Mouse (Mus musculus): ENCODE data around the gene Troap. TPM values are rescaled to one million over a fixed set of nuclear protein-coding genes. Genes with fewer than 3 reads are reported as not detected.
"Not testable (repeated sequence)": the region's sequence is repeated elsewhere in the genome, so short reads cannot be mapped to it uniquely, and the experiment has no call there.

The Troap gene
- polyA plus RNA-seq, 1 experiment = 27.8 TPM

DNA sequence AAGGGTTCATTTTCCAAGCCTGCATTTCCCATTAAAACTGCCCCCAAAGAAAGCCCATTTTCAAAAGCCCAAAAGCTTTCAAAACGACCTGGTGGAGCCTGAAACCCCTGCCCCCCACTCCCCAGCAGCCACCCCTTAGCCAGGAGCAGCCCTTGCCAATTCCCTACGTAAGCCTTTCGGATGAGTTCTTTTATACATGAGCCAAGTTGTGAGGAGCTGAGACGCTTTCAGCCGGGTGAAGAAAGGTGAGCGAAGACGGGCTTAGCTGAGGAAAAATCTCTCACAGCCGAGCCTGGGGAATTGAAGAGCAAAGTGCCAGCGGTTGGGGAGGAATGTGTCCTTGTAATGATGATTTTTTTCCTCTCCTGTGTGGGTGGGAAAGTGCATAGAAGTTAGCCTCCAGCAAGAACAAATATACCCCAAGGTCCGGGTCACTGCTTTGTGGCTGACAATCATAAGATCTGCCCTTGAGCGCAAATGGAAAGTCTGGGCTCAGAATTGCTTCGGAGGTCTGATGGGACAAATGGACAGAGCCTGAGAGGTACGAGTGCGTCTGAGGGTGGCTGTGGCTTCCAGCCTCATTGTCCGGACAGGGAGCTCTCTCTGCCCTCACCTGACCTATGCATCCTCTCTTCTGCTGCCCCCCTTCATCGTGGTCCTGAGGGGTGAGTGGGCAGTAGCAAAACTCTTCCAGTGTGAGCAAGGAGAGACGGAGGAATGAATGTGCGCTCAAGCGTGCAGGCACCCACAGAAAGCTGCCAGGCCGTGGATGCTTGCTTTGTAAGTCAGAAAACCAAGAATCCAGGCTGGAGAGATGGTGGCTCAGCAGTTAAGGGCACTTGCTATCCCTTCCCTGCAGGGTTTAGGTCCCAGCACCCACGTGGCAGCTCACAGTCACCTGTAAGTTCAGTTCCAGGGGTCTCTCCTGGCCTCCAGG lies 33.2 kb upstream of the Troap start:
- Histone ChIP-seq H3K4me3 (replicated peaks) (no peak overlapping the region), H3K36me3 (replicated peaks; ENCODE audit: low read length) (peaks cover 31% of the 10 kb centered on the region)
- no peak for TF ChIP-seq GATA1 (IDR thresholded peaks at IDR 0.05; ENCODE audit: borderline replicate concordance, low read length)
- TF ChIP-seq FLI1 (IDR thresholded peaks at IDR 0.05; ENCODE audit: low read length) = no peak

DNA sequence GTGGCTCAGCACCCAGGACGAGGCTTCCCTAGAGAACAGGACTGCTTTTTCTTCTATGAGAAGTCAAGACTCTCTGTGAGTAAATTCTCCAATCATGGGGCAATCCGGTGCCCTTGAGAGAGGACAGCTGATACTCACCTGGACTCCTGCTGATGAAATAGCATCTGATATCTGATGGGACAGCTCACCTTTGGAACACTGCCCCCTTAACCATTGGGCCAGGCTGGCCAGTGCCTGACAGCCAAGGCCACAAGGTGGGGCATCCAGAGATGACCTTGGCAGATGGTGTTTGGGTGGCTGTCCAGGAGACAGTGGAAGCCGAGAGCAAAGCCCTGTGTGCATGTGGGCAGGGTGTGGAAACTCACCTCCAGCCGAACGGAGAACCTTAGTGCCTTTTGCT lies 32.0 kb upstream of the Troap start:
- Histone ChIP-seq H3K9me3 (peaks cover 9% of the 10 kb centered on the region), H3K36me3 (replicated peaks; ENCODE audit: low read length) (peaks cover 24% of the 10 kb centered on the region), H3K4me3 (replicated peaks) (no peak overlapping the region), H3K27me3 (replicated peaks) (peaks cover 22% of the 10 kb centered on the region), H3K4me1 (peaks cover 38% of the 10 kb centered on the region)
- TF ChIP-seq GATA1 (IDR thresholded peaks at IDR 0.05; ENCODE audit: borderline replicate concordance, low read length) = no peak
- no peak for TF ChIP-seq FLI1 (IDR thresholded peaks at IDR 0.05; ENCODE audit: low read length)

More for the DNA sequence above, 33.2 kb upstream of the Troap start:
- peaks cover 17% of the 10 kb centered on the region for H3K27me3 ChIP-seq (replicated peaks)
- peaks cover 40% of the 10 kb centered on the region for H3K4me1 ChIP-seq
- H3K9me3 ChIP-seq = peaks cover 9% of the 10 kb centered on the region

DNA sequence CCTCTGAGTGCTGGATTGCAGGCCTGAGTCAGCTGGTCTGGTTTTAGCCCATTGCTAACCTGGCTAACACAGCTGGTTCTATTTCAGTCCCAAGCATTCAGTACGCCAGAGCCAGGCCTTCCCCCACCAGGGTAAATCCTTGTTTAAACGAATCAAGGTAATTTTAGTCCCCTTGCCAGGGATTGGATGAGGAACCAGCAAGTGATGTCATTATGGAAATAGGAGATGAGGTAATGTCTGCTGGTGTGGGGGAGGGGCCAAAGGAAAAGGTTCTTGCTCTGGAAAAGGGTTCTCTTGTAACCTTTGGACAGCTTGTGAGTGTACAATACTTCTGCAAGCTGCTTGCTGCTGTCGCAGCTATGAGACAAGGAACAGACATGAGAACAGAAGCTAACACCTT lies 29.5 kb upstream of the Troap start:
- Histone ChIP-seq H3K36me3 (replicated peaks; ENCODE audit: low read length) (peaks cover 5% of the 10 kb centered on the region), H3K4me3 (replicated peaks) (no peak overlapping the region), H3K9me3 (peaks cover 9% of the 10 kb centered on the region), H3K27me3 (replicated peaks) (peaks cover 24% of the 10 kb centered on the region), H3K4me1 (peaks cover 30% of the 10 kb centered on the region)
- TF ChIP-seq GATA1 (IDR thresholded peaks at IDR 0.05; ENCODE audit: borderline replicate concordance, low read length) = no peak
- no peak for TF ChIP-seq FLI1 (IDR thresholded peaks at IDR 0.05; ENCODE audit: low read length)

DNA sequence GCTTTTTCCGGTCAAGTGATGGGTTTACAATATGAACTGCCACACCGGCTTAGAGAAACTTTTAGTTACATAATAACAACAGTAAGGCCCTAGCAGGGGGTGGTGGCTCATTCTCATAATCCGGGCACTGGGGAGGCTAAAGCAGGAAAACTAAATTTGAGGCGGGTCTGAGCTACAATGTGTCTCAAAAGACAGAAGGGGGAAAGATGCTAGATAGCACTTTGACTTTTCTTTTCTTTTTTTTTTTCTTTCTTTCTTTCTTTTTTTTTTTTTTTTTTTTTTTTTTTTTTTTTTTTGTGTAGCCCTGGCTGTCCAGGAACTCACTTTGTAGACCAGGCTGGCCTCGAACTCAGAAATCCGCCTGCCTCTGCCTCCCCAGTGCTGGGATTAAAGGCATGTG lies 28.6 kb upstream of the Troap start:
- not testable (repeated sequence) for H3K4me3 ChIP-seq (replicated peaks); H3K36me3 ChIP-seq (replicated peaks; ENCODE audit: low read length); H3K9me3 ChIP-seq
- H3K27me3 ChIP-seq (replicated peaks) = peaks cover 27% of the 10 kb centered on the region
- H3K4me1 ChIP-seq = peaks cover 30% of the 10 kb centered on the region

DNA sequence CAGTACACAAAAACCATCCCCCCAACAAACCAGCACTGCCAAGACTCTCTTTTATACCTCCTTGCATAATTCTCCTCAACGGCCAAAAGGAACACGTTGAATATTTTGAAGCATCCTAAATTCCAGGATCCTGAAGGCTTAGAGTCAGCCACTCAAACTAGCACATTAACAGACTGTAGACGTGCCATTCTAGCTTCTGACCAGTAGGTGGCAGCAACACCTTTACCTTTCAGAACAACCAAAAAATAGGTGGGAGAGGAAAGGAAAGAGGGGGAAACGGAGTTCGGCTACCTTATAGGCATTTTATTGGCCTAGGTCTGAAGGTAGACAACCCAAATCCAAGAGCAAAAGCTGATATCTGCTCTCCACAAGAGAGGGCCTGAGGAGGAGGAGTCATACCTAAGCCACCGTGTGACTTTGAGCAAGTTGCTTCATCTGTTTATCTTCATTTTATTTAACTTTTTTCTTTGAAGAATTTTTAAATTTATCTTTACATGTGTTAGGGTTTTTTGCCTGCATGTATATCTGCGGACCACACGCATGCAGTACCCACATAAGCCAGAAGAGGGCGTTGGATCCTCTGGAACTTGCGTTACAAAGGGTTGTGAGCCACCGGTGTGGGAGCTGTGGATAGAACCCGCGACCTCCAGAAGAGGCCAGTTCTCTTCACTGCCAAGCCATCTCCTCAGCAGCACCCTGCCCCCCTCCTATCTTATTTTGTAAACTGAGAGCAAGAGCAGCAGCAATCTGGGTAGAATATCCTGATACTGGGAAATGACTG lies 24.7 kb upstream of the Troap start:
- Histone ChIP-seq H3K4me3 (replicated peaks) (peak overlapping the region; percentile 75), H3K27me3 (replicated peaks) (peaks cover 47% of the 10 kb centered on the region), H3K9me3 (peaks cover 2% of the 10 kb centered on the region), H3K4me1 (peaks cover 36% of the 10 kb centered on the region), H3K36me3 (replicated peaks; ENCODE audit: low read length) (no peaks in the 10 kb centered on the region)
- TF ChIP-seq FLI1 (IDR thresholded peaks at IDR 0.05; ENCODE audit: low read length) (no peak), GATA1 (IDR thresholded peaks at IDR 0.05; ENCODE audit: borderline replicate concordance, low read length) (no peak)

DNA sequence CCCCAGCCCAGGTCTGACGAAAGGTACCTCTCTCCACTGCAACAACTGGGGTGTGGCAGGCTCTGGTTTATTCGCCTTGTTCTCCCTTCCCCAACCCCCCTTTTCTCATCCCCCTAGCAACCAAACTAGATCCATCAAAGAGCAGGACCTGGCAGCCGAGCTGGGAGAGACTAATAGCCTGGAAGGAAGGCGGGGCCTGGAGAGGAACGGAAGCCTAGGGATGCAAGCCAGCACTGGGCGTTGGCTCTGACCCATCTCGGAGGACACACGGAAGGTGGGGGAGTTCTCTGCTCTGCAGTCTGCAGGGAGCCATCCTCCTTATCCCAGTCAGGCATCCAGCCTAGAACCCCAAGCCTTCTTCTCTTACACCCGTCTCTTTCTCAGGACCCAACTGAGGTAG lies 21.0 kb upstream of the Troap start:
- H3K27me3 ChIP-seq (replicated peaks) = peaks cover 76% of the 10 kb centered on the region
- H3K9me3 ChIP-seq = no peaks in the 10 kb centered on the region
- H3K36me3 ChIP-seq (replicated peaks; ENCODE audit: low read length) = no peaks in the 10 kb centered on the region
- no peak overlapping the region for H3K4me3 ChIP-seq (replicated peaks)
- TF ChIP-seq FLI1 (IDR thresholded peaks at IDR 0.05; ENCODE audit: low read length) = no peak
- TF ChIP-seq GATA1 (IDR thresholded peaks at IDR 0.05; ENCODE audit: borderline replicate concordance, low read length) = no peak
- peaks cover 55% of the 10 kb centered on the region for H3K4me1 ChIP-seq

DNA sequence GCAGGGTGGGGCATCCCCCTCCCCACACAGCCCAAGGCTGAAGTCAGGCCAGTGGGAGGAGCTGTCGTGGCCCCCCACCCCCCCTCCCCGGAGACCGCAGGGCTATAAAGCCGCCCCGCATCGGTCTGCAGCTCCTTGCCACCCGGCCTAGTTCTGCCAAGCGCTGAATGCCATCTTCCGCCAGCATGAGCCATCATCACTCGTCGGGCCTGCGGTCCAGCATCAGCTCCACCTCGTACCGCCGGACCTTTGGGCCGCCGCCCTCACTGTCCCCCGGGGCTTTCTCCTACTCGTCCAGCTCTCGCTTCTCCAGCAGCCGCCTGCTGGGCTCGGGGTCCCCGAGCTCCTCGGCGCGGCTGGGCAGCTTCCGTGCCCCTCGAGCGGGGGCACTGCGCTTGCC lies 19.3 kb upstream of the Troap start, which contains the start of gene Prph:
Gene Prph (plus strand): TSS at position 135 of the 400 bp plus-strand sequence.
- TF ChIP-seq GATA1 (IDR thresholded peaks at IDR 0.05; ENCODE audit: borderline replicate concordance, low read length) (no peak), FLI1 (IDR thresholded peaks at IDR 0.05; ENCODE audit: low read length) (no peak)
- H3K4me1 ChIP-seq = peaks cover 45% of the 10 kb centered on the region
- H3K9me3 ChIP-seq = peaks cover 8% of the 10 kb centered on the region
- peak within 1 kb of the TSS; percentile 87 for H3K4me3 ChIP-seq (replicated peaks)
- H3K27me3 ChIP-seq (replicated peaks) = peaks cover 89% of the 10 kb centered on the region
- H3K36me3 ChIP-seq (replicated peaks; ENCODE audit: low read length) = no peaks in the 10 kb centered on the region

DNA sequence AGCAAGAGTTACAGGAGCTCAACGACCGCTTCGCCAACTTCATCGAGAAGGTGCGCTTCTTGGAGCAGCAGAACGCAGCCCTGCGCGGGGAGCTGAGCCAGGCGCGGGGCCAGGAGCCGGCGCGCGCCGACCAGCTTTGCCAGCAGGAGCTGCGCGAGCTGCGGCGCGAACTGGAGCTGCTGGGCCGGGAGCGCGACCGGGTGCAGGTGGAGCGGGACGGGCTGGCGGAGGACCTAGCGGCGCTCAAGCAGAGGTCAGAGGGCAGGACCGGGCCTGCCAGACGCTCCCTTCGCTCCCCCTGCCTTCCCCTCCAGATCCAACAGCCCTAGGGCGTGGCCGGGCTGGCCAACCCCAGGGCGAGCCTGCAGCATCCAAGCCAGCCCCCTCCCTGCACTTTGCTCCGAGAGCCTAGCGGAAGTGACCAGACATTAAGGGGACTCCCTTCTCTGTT lies 18.8 kb upstream of the Troap start:
- Histone ChIP-seq H3K9me3 (peaks cover 8% of the 10 kb centered on the region), H3K4me1 (peaks cover 40% of the 10 kb centered on the region), H3K4me3 (replicated peaks) (peak overlapping the region; percentile 87), H3K27me3 (replicated peaks) (peaks cover 93% of the 10 kb centered on the region), H3K36me3 (replicated peaks; ENCODE audit: low read length) (no peaks in the 10 kb centered on the region)
- TF ChIP-seq GATA1 (IDR thresholded peaks at IDR 0.05; ENCODE audit: borderline replicate concordance, low read length) = no peak
- TF ChIP-seq FLI1 (IDR thresholded peaks at IDR 0.05; ENCODE audit: low read length) = no peak

DNA sequence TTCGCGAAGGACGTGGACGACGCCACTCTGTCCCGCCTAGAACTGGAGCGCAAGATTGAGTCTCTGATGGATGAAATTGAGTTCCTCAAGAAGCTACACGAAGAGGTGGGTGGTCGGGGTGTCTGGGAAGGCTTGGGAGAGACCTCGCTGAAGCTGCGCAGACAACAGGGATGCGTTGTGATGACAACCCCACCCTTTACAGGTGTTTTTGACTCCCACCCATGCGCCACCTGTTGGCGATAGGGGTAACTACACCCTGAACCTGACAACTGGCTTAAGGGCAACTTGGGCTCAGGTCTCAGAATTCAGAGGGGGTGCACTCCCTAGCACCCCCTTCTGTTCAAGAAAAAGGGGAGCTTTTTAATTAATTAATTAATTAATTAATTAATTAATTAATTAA lies 18.0 kb upstream of the Troap start:
- Histone ChIP-seq H3K36me3 (replicated peaks; ENCODE audit: low read length) (no peaks in the 10 kb centered on the region), H3K27me3 (replicated peaks) (peaks cover 93% of the 10 kb centered on the region), H3K4me3 (replicated peaks) (peak overlapping the region; percentile 87), H3K4me1 (peaks cover 36% of the 10 kb centered on the region), H3K9me3 (peaks cover 8% of the 10 kb centered on the region)
- TF ChIP-seq GATA1 (IDR thresholded peaks at IDR 0.05; ENCODE audit: borderline replicate concordance, low read length) (no peak), FLI1 (IDR thresholded peaks at IDR 0.05; ENCODE audit: low read length) (no peak)

Data from megakaryocyte, embryonic 14.5 days (primary cell).